Mouse (Mus musculus): ENCODE measurements around the gene Fbln1. TPM values are rescaled to one million over a fixed set of nuclear protein-coding genes. Genes with fewer than 3 reads are reported as not detected.
"Not testable (repeated sequence)": the region's sequence is repeated elsewhere in the genome, so short reads cannot be mapped to it uniquely, and the experiment has no call there.

Gene Fbln1
- polyA plus RNA-seq, 1 experiment from 2014 or later = 310 TPM

- Histone ChIP-seq H3K4me3 (ENCODE audit: low read depth, low read length) (no peak overlapping the region), H3K4me1 (ENCODE audit: control insufficient read depth, insufficient read depth, low read length) (peaks cover 3% of the 10 kb centered on the region; the same call in 1 of the 2 replicates), H3K9me3 (ENCODE audit: control insufficient read depth, low read depth, low read length) (no peaks in the 10 kb centered on the region), H3K27ac (ENCODE audit: low read length) (no peak overlapping the region), H3K4me2 (replicated peaks; ENCODE audit: low read depth, low read length) (no peak overlapping the region), H3K9ac (replicated peaks; ENCODE audit: low read depth, low read length) (no peak overlapping the region), H3K36me3 (ENCODE audit: control insufficient read depth, insufficient read depth, low read length) (no peaks in the 10 kb centered on the region), H3K27me3 (ENCODE audit: control insufficient read depth, insufficient read depth, low read length) (no peaks in the 10 kb centered on the region)
- 70% methylated on average over 11 of the region's 11 CpGs for WGBS
- no peak for ATAC-seq (ENCODE audit: insufficient number of reproducible peaks, insufficient read depth, low FRiP score, low read depth)
These were observed 114.3 kb downstream of the Fbln1 start for GRCm38 (mm10) chr15:85319924-85320668.

DNA sequence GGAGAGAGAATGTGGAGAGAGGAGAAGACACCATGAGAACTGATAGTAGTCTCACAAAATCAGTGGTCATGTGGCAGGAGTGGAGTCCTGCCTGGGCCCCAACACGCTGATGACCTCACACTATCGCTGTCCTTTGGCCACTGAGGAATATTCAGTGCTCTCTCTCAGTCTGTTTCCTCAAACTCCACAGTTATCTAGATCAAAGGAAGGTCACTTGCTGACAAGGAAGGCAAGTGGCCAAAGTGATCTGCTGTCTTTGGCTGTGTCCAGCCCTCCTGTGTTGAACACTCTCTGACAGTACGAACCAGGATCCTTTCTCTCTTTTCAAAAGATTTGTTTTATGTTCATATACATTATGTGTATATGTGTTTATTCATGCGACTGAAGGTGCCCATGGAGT lies 117.5 kb downstream of the Fbln1 start:
- no peaks in the 10 kb centered on the region for H3K36me3 ChIP-seq (ENCODE audit: control insufficient read depth, insufficient read depth, low read length)
- ATAC-seq (ENCODE audit: insufficient number of reproducible peaks, insufficient read depth, low FRiP score, low read depth) = no peak
- no peak overlapping the region for H3K27ac ChIP-seq (ENCODE audit: low read length)
- H3K9ac ChIP-seq (replicated peaks; ENCODE audit: low read depth, low read length) = no peak overlapping the region
- no peaks in the 10 kb centered on the region for H3K4me1 ChIP-seq (ENCODE audit: control insufficient read depth, insufficient read depth, low read length)
- H3K27me3 ChIP-seq (ENCODE audit: control insufficient read depth, insufficient read depth, low read length) = no peaks in the 10 kb centered on the region
- H3K4me2 ChIP-seq (replicated peaks; ENCODE audit: low read depth, low read length) = no peak overlapping the region
- WGBS = 82% methylated on average over 4 of the region's 4 CpGs
- H3K9me3 ChIP-seq (ENCODE audit: control insufficient read depth, low read depth, low read length) = no peaks in the 10 kb centered on the region
- H3K4me3 ChIP-seq (ENCODE audit: low read depth, low read length) = no peak overlapping the region

GRCm38 (mm10) chr15:85324426-85324825 lies 118.7 kb downstream of the Fbln1 start:
- no peaks in the 10 kb centered on the region for H3K27me3 ChIP-seq (ENCODE audit: control insufficient read depth, insufficient read depth, low read length)
- no peaks in the 10 kb centered on the region for H3K36me3 ChIP-seq (ENCODE audit: control insufficient read depth, insufficient read depth, low read length)
- no peak overlapping the region for H3K9ac ChIP-seq (replicated peaks; ENCODE audit: low read depth, low read length)
- no peak for ATAC-seq (ENCODE audit: insufficient number of reproducible peaks, insufficient read depth, low FRiP score, low read depth)
- no peak overlapping the region for H3K4me3 ChIP-seq (ENCODE audit: low read depth, low read length)
- WGBS = 81% methylated on average over 1 of the region's 1 CpGs
- H3K4me2 ChIP-seq (replicated peaks; ENCODE audit: low read depth, low read length) = no peak overlapping the region
- no peaks in the 10 kb centered on the region for H3K9me3 ChIP-seq (ENCODE audit: control insufficient read depth, low read depth, low read length)
- no peaks in the 10 kb centered on the region for H3K4me1 ChIP-seq (ENCODE audit: control insufficient read depth, insufficient read depth, low read length)
- no peak overlapping the region for H3K27ac ChIP-seq (ENCODE audit: low read length)

DNA sequence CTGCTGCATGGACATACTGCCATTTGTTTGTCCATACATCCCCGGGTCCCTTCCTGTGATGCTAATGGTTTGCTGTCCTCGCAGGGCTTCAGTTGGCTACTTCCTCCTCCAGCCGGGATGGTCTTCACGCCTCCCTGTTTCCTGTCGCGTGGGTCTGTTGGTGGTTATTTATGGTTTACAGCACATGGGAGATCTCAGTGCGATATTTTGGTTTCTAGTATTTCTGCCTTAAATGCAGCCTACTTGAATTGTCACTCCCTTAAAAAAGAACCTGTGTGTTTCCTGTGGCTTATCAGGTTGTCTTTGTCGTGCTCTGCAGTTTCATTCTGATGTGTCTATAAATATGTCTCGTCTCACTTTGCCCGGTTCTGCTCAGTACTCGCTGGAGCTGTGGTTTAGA lies 122.1 kb downstream of the Fbln1 start:
- no peaks in the 10 kb centered on the region for H3K36me3 ChIP-seq (ENCODE audit: control insufficient read depth, insufficient read depth, low read length)
- WGBS = 47% methylated on average over 11 of the region's 11 CpGs
- no peaks in the 10 kb centered on the region for H3K27me3 ChIP-seq (ENCODE audit: control insufficient read depth, insufficient read depth, low read length)
- no peak overlapping the region for H3K4me3 ChIP-seq (ENCODE audit: low read depth, low read length)
- H3K4me2 ChIP-seq (replicated peaks; ENCODE audit: low read depth, low read length) = no peak overlapping the region
- H3K4me1 ChIP-seq (ENCODE audit: control insufficient read depth, insufficient read depth, low read length) = no peaks in the 10 kb centered on the region
- H3K27ac ChIP-seq (ENCODE audit: low read length) = no peak overlapping the region
- no peak overlapping the region for H3K9ac ChIP-seq (replicated peaks; ENCODE audit: low read depth, low read length)
- H3K9me3 ChIP-seq (ENCODE audit: control insufficient read depth, low read depth, low read length) = no peaks in the 10 kb centered on the region
- ATAC-seq (ENCODE audit: insufficient number of reproducible peaks, insufficient read depth, low FRiP score, low read depth) = no peak

DNA sequence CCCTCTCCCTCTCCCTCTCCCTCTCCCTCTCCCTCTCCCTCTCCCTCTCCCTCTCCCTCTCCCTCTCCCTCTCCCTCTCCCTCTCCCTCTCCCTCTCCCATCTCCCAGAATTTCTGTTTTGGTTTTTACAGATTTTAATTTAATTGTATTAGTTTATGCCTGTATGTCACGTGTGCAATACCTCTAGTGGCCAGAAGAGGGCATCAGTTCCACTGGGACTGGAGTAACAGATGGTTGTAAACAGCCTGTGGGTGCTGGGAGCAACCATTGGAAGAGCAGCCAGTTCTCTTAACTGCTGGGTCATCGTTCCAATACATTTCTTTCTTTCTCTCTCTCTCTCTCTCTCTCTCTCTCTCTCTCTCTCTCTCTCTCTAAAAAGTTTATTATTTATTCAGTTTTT lies 122.7 kb downstream of the Fbln1 start:
- H3K9ac ChIP-seq (replicated peaks; ENCODE audit: low read depth, low read length); H3K4me2 ChIP-seq (replicated peaks; ENCODE audit: low read depth, low read length); H3K27ac ChIP-seq (ENCODE audit: low read length); H3K27me3 ChIP-seq (ENCODE audit: control insufficient read depth, insufficient read depth, low read length); H3K36me3 ChIP-seq (ENCODE audit: control insufficient read depth, insufficient read depth, low read length); H3K4me3 ChIP-seq (ENCODE audit: low read depth, low read length); H3K4me1 ChIP-seq (ENCODE audit: control insufficient read depth, insufficient read depth, low read length); H3K9me3 ChIP-seq (ENCODE audit: control insufficient read depth, low read depth, low read length); ATAC-seq (ENCODE audit: insufficient number of reproducible peaks, insufficient read depth, low FRiP score, low read depth): not testable (repeated sequence)
- 84% methylated on average over 2 of the region's 2 CpGs for WGBS

GRCm38 (mm10) chr15:85329096-85329495 lies 123.3 kb downstream of the Fbln1 start:
- Histone ChIP-seq H3K9ac (replicated peaks; ENCODE audit: low read depth, low read length) (no peak overlapping the region), H3K27me3 (ENCODE audit: control insufficient read depth, insufficient read depth, low read length) (no peaks in the 10 kb centered on the region), H3K36me3 (ENCODE audit: control insufficient read depth, insufficient read depth, low read length) (no peaks in the 10 kb centered on the region), H3K4me3 (ENCODE audit: low read depth, low read length) (no peak overlapping the region), H3K4me1 (ENCODE audit: control insufficient read depth, insufficient read depth, low read length) (no peaks in the 10 kb centered on the region), H3K4me2 (replicated peaks; ENCODE audit: low read depth, low read length) (no peak overlapping the region), H3K9me3 (ENCODE audit: control insufficient read depth, low read depth, low read length) (no peaks in the 10 kb centered on the region), H3K27ac (ENCODE audit: low read length) (no peak overlapping the region)
- ATAC-seq (ENCODE audit: insufficient number of reproducible peaks, insufficient read depth, low FRiP score, low read depth) = no peak
- 93% methylated on average over 5 of the region's 5 CpGs for WGBS

- no peaks in the 10 kb centered on the region for H3K27me3 ChIP-seq (ENCODE audit: control insufficient read depth, insufficient read depth, low read length)
- no peaks in the 10 kb centered on the region for H3K36me3 ChIP-seq (ENCODE audit: control insufficient read depth, insufficient read depth, low read length)
- no peak overlapping the region for H3K4me2 ChIP-seq (replicated peaks; ENCODE audit: low read depth, low read length)
- 84% methylated on average over 6 of the region's 6 CpGs for whole genome bisulfite sequencing
- H3K27ac ChIP-seq (ENCODE audit: low read length) = no peak overlapping the region
- no peaks in the 10 kb centered on the region for H3K4me1 ChIP-seq (ENCODE audit: control insufficient read depth, insufficient read depth, low read length)
- ATAC-seq (ENCODE audit: insufficient number of reproducible peaks, insufficient read depth, low FRiP score, low read depth) = no peak
- H3K9ac ChIP-seq (replicated peaks; ENCODE audit: low read depth, low read length) = no peak overlapping the region
- no peaks in the 10 kb centered on the region for H3K9me3 ChIP-seq (ENCODE audit: control insufficient read depth, low read depth, low read length)
- H3K4me3 ChIP-seq (ENCODE audit: low read depth, low read length) = no peak overlapping the region
These were observed 124.3 kb downstream of the Fbln1 start for GRCm38 (mm10) chr15:85330024-85330423.

- ATAC-seq (ENCODE audit: insufficient number of reproducible peaks, insufficient read depth, low FRiP score, low read depth); H3K36me3 ChIP-seq (ENCODE audit: control insufficient read depth, insufficient read depth, low read length); H3K27ac ChIP-seq (ENCODE audit: low read length); H3K9ac ChIP-seq (replicated peaks; ENCODE audit: low read depth, low read length); H3K9me3 ChIP-seq (ENCODE audit: control insufficient read depth, low read depth, low read length); H3K4me2 ChIP-seq (replicated peaks; ENCODE audit: low read depth, low read length); H3K27me3 ChIP-seq (ENCODE audit: control insufficient read depth, insufficient read depth, low read length); H3K4me3 ChIP-seq (ENCODE audit: low read depth, low read length); H3K4me1 ChIP-seq (ENCODE audit: control insufficient read depth, insufficient read depth, low read length): not testable (repeated sequence)
- WGBS = 87% methylated on average over 6 of the region's 6 CpGs
These were observed 127.8 kb downstream of the Fbln1 start for GRCm38 (mm10) chr15:85333511-85333910.

GRCm38 (mm10) chr15:85334234-85334633 lies 128.5 kb downstream of the Fbln1 start:
- Histone ChIP-seq H3K9ac (replicated peaks; ENCODE audit: low read depth, low read length) (no peak overlapping the region), H3K9me3 (ENCODE audit: control insufficient read depth, low read depth, low read length) (no peaks in the 10 kb centered on the region), H3K36me3 (ENCODE audit: control insufficient read depth, insufficient read depth, low read length) (no peaks in the 10 kb centered on the region), H3K4me2 (replicated peaks; ENCODE audit: low read depth, low read length) (no peak overlapping the region), H3K27ac (ENCODE audit: low read length) (no peak overlapping the region), H3K4me3 (ENCODE audit: low read depth, low read length) (no peak overlapping the region), H3K27me3 (ENCODE audit: control insufficient read depth, insufficient read depth, low read length) (no peaks in the 10 kb centered on the region), H3K4me1 (ENCODE audit: control insufficient read depth, insufficient read depth, low read length) (peaks cover 8% of the 10 kb centered on the region; the same call in 1 of the 2 replicates)
- 26% methylated on average over 3 of the region's 3 CpGs for WGBS
- ATAC-seq (ENCODE audit: insufficient number of reproducible peaks, insufficient read depth, low FRiP score, low read depth) = no peak
